ENCODE assay signal across 30 mouse cellular contexts in the genomic region with DNA sequence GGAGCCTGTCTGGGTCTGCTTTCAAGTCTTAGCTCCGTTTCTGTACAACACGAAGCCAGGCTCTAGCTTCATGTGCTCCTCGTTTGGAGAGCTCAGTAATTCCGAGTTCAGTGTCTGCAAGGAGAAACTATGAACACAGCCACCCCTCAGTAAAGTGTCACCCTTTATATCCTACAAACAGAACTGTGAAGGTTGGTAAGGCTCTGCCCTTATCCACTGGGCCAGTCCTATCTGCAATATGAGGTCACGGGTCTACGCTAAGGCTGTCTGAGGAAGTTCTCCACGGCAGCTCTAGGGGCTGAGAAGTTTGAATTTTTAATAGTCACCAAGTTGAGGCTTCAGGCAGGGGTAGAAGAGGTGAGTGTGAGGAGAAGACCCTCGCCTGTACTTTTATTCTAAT. TPM values are rescaled to one million over a fixed set of nuclear protein-coding genes. Genes with fewer than 3 reads are reported as not detected.
DNase-seq lines count a peak whose midpoint lies in the region; ATAC-seq lines count a peak whose summit lies in the region.
"Had no signal": no experiment of that assay in that cellular context is flagged by ENCODE, and none has a peak within 500 bp of the region (broad histone marks: within the 10 kb centered on the region; RNA-seq: fewer than 3 reads in every experiment).

No protein-coding gene starts in this region.

- 87% methylated on average over 8 of the region's 8 CpGs for WGBS in midbrain, embryonic 11.5 days
- WGBS in midbrain, embryonic 15.5 days: 81% methylated on average over 8 of the region's 8 CpGs

- no peaks in the 10 kb centered on the region for H3K9me3 ChIP-seq in midbrain, embryonic 11.5 days (ENCODE audit: control insufficient read depth, low read length)
- H3K9me3 ChIP-seq in midbrain, embryonic 15.5 days: no peaks in the 10 kb centered on the region
- H3K9me3 ChIP-seq: embryonic facial prominence, embryonic 12.5 days; forebrain, embryonic 13.5 days; liver, embryonic 13.5 days had no signal

- no peaks in the 10 kb centered on the region for H3K4me1 ChIP-seq in midbrain, embryonic 11.5 days (ENCODE audit: control insufficient read depth, insufficient read depth, low read length)
- peaks cover 3% of the 10 kb centered on the region; the same call in 1 of the 2 replicates for H3K4me1 ChIP-seq in midbrain, embryonic 15.5 days
- H3K4me1 ChIP-seq: forebrain, embryonic 13.5 days had no signal

- H3K4me2 ChIP-seq in midbrain, embryonic 11.5 days: no peak overlapping the region
- no peak overlapping the region for H3K4me2 ChIP-seq in midbrain, embryonic 15.5 days
- H3K4me2 ChIP-seq: embryonic facial prominence, embryonic 12.5 days; forebrain, embryonic 13.5 days; liver, embryonic 13.5 days had no signal

- peak; percentile 51 for DNase-seq in midbrain, embryonic 11.5 days (ENCODE audit: low spot score, missing footprints)
- peak; percentile 54 for DNase-seq in MEL-GATA-1-ER (ENCODE audit: extremely low read depth, low read depth)
- peak; percentile 61 for DNase-seq in induced T-regulatory cell, adult 2 months (ENCODE audit: low read depth)
- peak; percentile 49 for DNase-seq in naive thymus-derived CD4-positive, alpha-beta T cell, adult 2 months (ENCODE audit: low read depth)
- DNase-seq in adrenal gland, postnatal 36 days: no peak
- no peak for DNase-seq in spleen, postnatal 10 days (ENCODE audit: low spot score in 2 of 2)
- DNase-seq: adrenal gland, postnatal 25 days; cerebellum, adult 11-12 months; cerebellum, postnatal 10 days; kidney, adult 9 months; kidney, postnatal 14 days; layer of hippocampus, postnatal 36 days; liver, embryonic 13.5 days had no signal

- no peak overlapping the region for H3K9ac ChIP-seq in midbrain, embryonic 11.5 days (ENCODE audit: low read length)
- H3K9ac ChIP-seq in midbrain, embryonic 15.5 days: no peak overlapping the region
- H3K9ac ChIP-seq: embryonic facial prominence, embryonic 12.5 days; forebrain, embryonic 13.5 days; liver, embryonic 13.5 days had no signal

- H3K4me3 ChIP-seq in midbrain, embryonic 11.5 days (ENCODE audit: low read depth, low read length): no peak overlapping the region
- H3K4me3 ChIP-seq in midbrain, embryonic 15.5 days: no peak overlapping the region
- H3K4me3 ChIP-seq: embryonic facial prominence, embryonic 12.5 days; forebrain, embryonic 13.5 days; liver, embryonic 13.5 days; myocyte had no signal

- H3K27me3 ChIP-seq in midbrain, embryonic 11.5 days (ENCODE audit: control insufficient read depth, insufficient read depth, low read length): no peaks in the 10 kb centered on the region
- no peaks in the 10 kb centered on the region for H3K27me3 ChIP-seq in midbrain, embryonic 15.5 days (replicated peaks)
- H3K27me3 ChIP-seq: embryonic facial prominence, embryonic 12.5 days; forebrain, embryonic 13.5 days; liver, embryonic 13.5 days had no signal

- no peak overlapping the region for H3K27ac ChIP-seq in midbrain, embryonic 11.5 days (ENCODE audit: low read depth, low read length)
- H3K27ac ChIP-seq in midbrain, embryonic 15.5 days: no peak overlapping the region
- H3K27ac ChIP-seq: embryonic facial prominence, embryonic 12.5 days; forebrain, embryonic 13.5 days; liver, embryonic 13.5 days had no signal

- no peaks in the 10 kb centered on the region for H3K36me3 ChIP-seq in midbrain, embryonic 11.5 days (ENCODE audit: control insufficient read depth, insufficient read depth, low read length)
- H3K36me3 ChIP-seq in midbrain, embryonic 15.5 days (replicated peaks): no peaks in the 10 kb centered on the region
- H3K36me3 ChIP-seq: embryonic facial prominence, embryonic 12.5 days; liver, embryonic 13.5 days had no signal

- no peak for ATAC-seq in midbrain, embryonic 11.5 days (ENCODE audit: low FRiP score)
- no peak for ATAC-seq in midbrain, embryonic 15.5 days (replicated peaks)
- ATAC-seq: forebrain, embryonic 13.5 days; hindbrain, embryonic 16.5 days; intestine, embryonic 16.5 days; midbrain, embryonic 16.5 days had no signal

RNA-seq across cellular contexts. Expression of a gene that starts 27.8 kb away (rescaled TPM):
- 0.52 and 0.55 TPM in 2 replicates for polyA plus RNA-seq in midbrain, embryonic 11.5 days (2014; fragmentation: Nextera tagmentation; extraction: Ambion mirVana)
- polyA plus RNA-seq in midbrain, embryonic 15.5 days (2015; fragmentation: Nextera tagmentation; extraction: Ambion mirVana): 3.1 and 3.7 TPM in 2 replicates
- 10 to 100 TPM; 23.2 to 35.5 TPM for total RNA-seq in adrenal gland, postnatal 36 days (2021)

RNA-seq across cellular contexts. Expression of a gene that starts 29.2 kb away (rescaled TPM):
- not detected in 2 replicates for polyA plus RNA-seq in midbrain, embryonic 11.5 days (2014; fragmentation: Nextera tagmentation; extraction: Ambion mirVana)
- 0.22 and 0.28 TPM in 2 replicates for polyA plus RNA-seq in midbrain, embryonic 15.5 days (2015; fragmentation: Nextera tagmentation; extraction: Ambion mirVana)
- total RNA-seq in adrenal gland, postnatal 36 days (2021): under 1 TPM; 0.30 to 0.43 TPM
- total RNA-seq: gastrocnemius, adult 18-20 months; gastrocnemius, postnatal 4 days had no signal
- polyA plus RNA-seq: C2C12; forebrain, embryonic 13.5 days; intestine, embryonic 16.5 days; limb, embryonic 11.5 days; myocyte had no signal

RNA-seq across cellular contexts. Expression of a gene that starts 29.8 kb away (rescaled TPM):
- polyA plus RNA-seq in midbrain, embryonic 11.5 days (2014; fragmentation: Nextera tagmentation; extraction: Ambion mirVana): not detected in 2 replicates
- not detected in 2 replicates for polyA plus RNA-seq in midbrain, embryonic 15.5 days (2015; fragmentation: Nextera tagmentation; extraction: Ambion mirVana)
- under 1 TPM in 1 of 2 experiments, not detected in 1; 0.40 TPM for total RNA-seq in adrenal gland, postnatal 36 days (2021)
- total RNA-seq: gastrocnemius, adult 18-20 months; gastrocnemius, postnatal 4 days; hematopoietic stem cell, adult 5-6 weeks; layer of hippocampus, postnatal 36 days; left cerebral cortex, postnatal 10 days had no signal
- polyA plus RNA-seq: C2C12; embryonic facial prominence, embryonic 12.5 days; forebrain, embryonic 13.5 days; heart, embryonic 16.5 days; hindbrain, embryonic 16.5 days; intestine, embryonic 16.5 days; limb, embryonic 11.5 days; liver, embryonic 13.5 days; lung, embryonic 16.5 days; midbrain, embryonic 16.5 days; myocyte; neural tube, embryonic 14.5 days; stomach, embryonic 14.5 days had no signal

RNA-seq across cellular contexts. Expression of a gene that starts 32.2 kb away (rescaled TPM):
- 18.3 and 19.0 TPM in 2 replicates for polyA plus RNA-seq in midbrain, embryonic 11.5 days (2014; fragmentation: Nextera tagmentation; extraction: Ambion mirVana)
- polyA plus RNA-seq in midbrain, embryonic 15.5 days (2015; fragmentation: Nextera tagmentation; extraction: Ambion mirVana): 15.1 and 17.2 TPM in 2 replicates
- 10 to 100 TPM; 12.2 to 15.5 TPM for total RNA-seq in adrenal gland, postnatal 36 days (2021)

RNA-seq across cellular contexts. Expression of a gene that starts 40.8 kb away (rescaled TPM):
- polyA plus RNA-seq in midbrain, embryonic 11.5 days (2014; fragmentation: Nextera tagmentation; extraction: Ambion mirVana): 172 and 184 TPM in 2 replicates
- polyA plus RNA-seq in midbrain, embryonic 15.5 days (2015; fragmentation: Nextera tagmentation; extraction: Ambion mirVana): 96.0 and 100 TPM in 2 replicates
- total RNA-seq in adrenal gland, postnatal 36 days (2021): 10 to 100 TPM; 63.9 to 73.6 TPM

Comparison
In these comparisons a context has a peak if more than half of its experiments do, and no peak if none do; other contexts are left out.
1. DNase-seq: peak in midbrain, embryonic 11.5 days (single experiment), MEL-GATA-1-ER (single experiment), induced T-regulatory cell, adult 2 months (single experiment) and naive thymus-derived CD4-positive, alpha-beta T cell, adult 2 months (single experiment); none in adrenal gland, postnatal 36 days (0 of 2) and spleen, postnatal 10 days (0 of 2).